Mouse (Mus musculus): ENCODE data around the gene Klf16. TPM values are rescaled to one million over a fixed set of nuclear protein-coding genes. Genes with fewer than 3 reads are reported as not detected.

Gene Klf16
- total and polyA plus RNA-seq, 2 experiments from 2014 or later = 8.6 to 16.6 TPM

GRCm38 (mm10) chr10:80576351-80577194 is 548 bp downstream of the Klf16 start:
- no peaks in the 10 kb centered on the region for H3K27me3 ChIP-seq (ENCODE audit: insufficient read depth, low read length)
- no peaks in the 10 kb centered on the region for H3K9me3 ChIP-seq (ENCODE audit: low read length)
- under 1% methylated on average over 64 of the region's 96 CpGs for WGBS
- H3K4me1 ChIP-seq (ENCODE audit: insufficient read depth, low read length) = peaks cover 31% of the 10 kb centered on the region
- peak overlapping the region; percentile 84 for H3K9ac ChIP-seq (replicated peaks; ENCODE audit: low read length)
- H3K36me3 ChIP-seq (ENCODE audit: insufficient read depth, low read length) = no peaks in the 10 kb centered on the region
- H3K27ac ChIP-seq = peak overlapping the region; percentile 86
- ATAC-seq (no peak), DNase-seq (ENCODE audit: low spot score) (peak; percentile 62)
- H3K4me3 ChIP-seq (ENCODE audit: low read length) = peak overlapping the region; percentile 80
- TF ChIP-seq CTCF (IDR thresholded peaks at IDR 0.05; ENCODE audit: low read depth) = no peak
- H3K4me2 ChIP-seq (ENCODE audit: low read depth, low read length) = peak overlapping the region; percentile 90

- ATAC-seq (no peak), DNase-seq (ENCODE audit: low spot score) (no peak)
- H3K4me3 ChIP-seq (ENCODE audit: low read length) = peak overlapping the region; percentile 80
- H3K27ac ChIP-seq = no peak overlapping the region
- peaks cover 37% of the 10 kb centered on the region for H3K4me1 ChIP-seq (ENCODE audit: insufficient read depth, low read length)
- no peaks in the 10 kb centered on the region for H3K27me3 ChIP-seq (ENCODE audit: insufficient read depth, low read length)
- no peaks in the 10 kb centered on the region for H3K9me3 ChIP-seq (ENCODE audit: low read length)
- WGBS = 15% methylated on average over 17 of the region's 17 CpGs
- TF ChIP-seq CTCF (IDR thresholded peaks at IDR 0.05; ENCODE audit: low read depth) = no peak
- H3K4me2 ChIP-seq (ENCODE audit: low read depth, low read length) = peak overlapping the region; percentile 90
- H3K9ac ChIP-seq (replicated peaks; ENCODE audit: low read length) = peak overlapping the region; percentile 84
- H3K36me3 ChIP-seq (ENCODE audit: insufficient read depth, low read length) = no peaks in the 10 kb centered on the region
Measured at GRCm38 (mm10) chr10:80575925-80576324, 1.2 kb downstream of the Klf16 start.

DNA sequence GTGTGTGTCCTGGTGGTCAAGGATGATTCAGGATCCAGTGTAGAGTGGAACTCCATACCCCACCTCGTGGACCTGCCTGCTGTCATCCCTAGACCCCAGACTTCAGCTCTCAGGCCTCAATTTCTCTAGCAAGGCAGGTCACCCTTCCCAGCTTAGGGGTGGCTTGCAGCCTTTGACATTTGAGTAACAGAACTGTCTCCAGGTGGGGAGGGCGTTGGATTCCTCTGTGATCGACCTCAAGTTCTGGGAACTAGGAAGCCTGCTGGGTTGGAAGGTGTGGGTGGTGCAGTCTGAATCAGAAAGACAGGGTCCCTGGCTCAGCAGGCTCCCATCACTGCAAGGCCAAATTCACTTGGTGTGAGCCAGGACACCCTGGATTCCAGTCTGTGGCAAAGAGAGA is 2.2 kb downstream of the Klf16 start:
- Histone ChIP-seq H3K4me2 (ENCODE audit: low read depth, low read length) (0 out of 2 replicates have a peak overlapping the region, but pooled peaks have one; percentile 90), H3K4me3 (ENCODE audit: low read length) (no peak overlapping the region), H3K36me3 (ENCODE audit: insufficient read depth, low read length) (no peaks in the 10 kb centered on the region), H3K9ac (replicated peaks; ENCODE audit: low read length) (no peak overlapping the region), H3K27me3 (ENCODE audit: insufficient read depth, low read length) (no peaks in the 10 kb centered on the region), H3K9me3 (ENCODE audit: low read length) (no peaks in the 10 kb centered on the region), H3K4me1 (ENCODE audit: insufficient read depth, low read length) (peaks cover 42% of the 10 kb centered on the region), H3K27ac (no peak overlapping the region)
- WGBS = 73% methylated on average over 3 of the region's 3 CpGs
- ATAC-seq (no peak), DNase-seq (ENCODE audit: low spot score) (no peak)
- no peak for TF ChIP-seq CTCF (IDR thresholded peaks at IDR 0.05; ENCODE audit: low read depth)

- H3K4me1 ChIP-seq (ENCODE audit: insufficient read depth, low read length) = peaks cover 40% of the 10 kb centered on the region
- H3K9me3 ChIP-seq (ENCODE audit: low read length) = no peaks in the 10 kb centered on the region
- H3K27ac ChIP-seq = no peak overlapping the region
- DNase-seq (ENCODE audit: low spot score) = peak; percentile 59
- peak overlapping the region; percentile 28; the same call in 1 of the 2 replicates for H3K9ac ChIP-seq (replicated peaks; ENCODE audit: low read length)
- H3K27me3 ChIP-seq (ENCODE audit: insufficient read depth, low read length) = no peaks in the 10 kb centered on the region
- no peak for ATAC-seq
- H3K4me2 ChIP-seq (ENCODE audit: low read depth, low read length) = no peak overlapping the region
- no peak for TF ChIP-seq CTCF (IDR thresholded peaks at IDR 0.05; ENCODE audit: low read depth)
- H3K36me3 ChIP-seq (ENCODE audit: insufficient read depth, low read length) = no peaks in the 10 kb centered on the region
- H3K4me3 ChIP-seq (ENCODE audit: low read length) = no peak overlapping the region
- WGBS = 44% methylated on average over 9 of the region's 9 CpGs
Measured at GRCm38 (mm10) chr10:80573944-80574343, 3.2 kb downstream of the Klf16 start.

- Histone ChIP-seq H3K4me3 (ENCODE audit: low read length) (no peak overlapping the region), H3K4me2 (ENCODE audit: low read depth, low read length) (no peak overlapping the region), H3K27ac (no peak overlapping the region), H3K9ac (replicated peaks; ENCODE audit: low read length) (no peak overlapping the region), H3K9me3 (ENCODE audit: low read length) (no peaks in the 10 kb centered on the region), H3K36me3 (ENCODE audit: insufficient read depth, low read length) (peaks cover 6% of the 10 kb centered on the region; the same call in 1 of the 2 replicates), H3K27me3 (ENCODE audit: insufficient read depth, low read length) (no peaks in the 10 kb centered on the region), H3K4me1 (ENCODE audit: insufficient read depth, low read length) (peaks cover 30% of the 10 kb centered on the region)
- DNase-seq (ENCODE audit: low spot score) (no peak), ATAC-seq (no peak)
- TF ChIP-seq CTCF (IDR thresholded peaks at IDR 0.05; ENCODE audit: low read depth) = no peak
- 71% methylated on average over 2 of the region's 2 CpGs for WGBS
Measured at GRCm38 (mm10) chr10:80572477-80572876, 4.6 kb downstream of the Klf16 start.

DNA sequence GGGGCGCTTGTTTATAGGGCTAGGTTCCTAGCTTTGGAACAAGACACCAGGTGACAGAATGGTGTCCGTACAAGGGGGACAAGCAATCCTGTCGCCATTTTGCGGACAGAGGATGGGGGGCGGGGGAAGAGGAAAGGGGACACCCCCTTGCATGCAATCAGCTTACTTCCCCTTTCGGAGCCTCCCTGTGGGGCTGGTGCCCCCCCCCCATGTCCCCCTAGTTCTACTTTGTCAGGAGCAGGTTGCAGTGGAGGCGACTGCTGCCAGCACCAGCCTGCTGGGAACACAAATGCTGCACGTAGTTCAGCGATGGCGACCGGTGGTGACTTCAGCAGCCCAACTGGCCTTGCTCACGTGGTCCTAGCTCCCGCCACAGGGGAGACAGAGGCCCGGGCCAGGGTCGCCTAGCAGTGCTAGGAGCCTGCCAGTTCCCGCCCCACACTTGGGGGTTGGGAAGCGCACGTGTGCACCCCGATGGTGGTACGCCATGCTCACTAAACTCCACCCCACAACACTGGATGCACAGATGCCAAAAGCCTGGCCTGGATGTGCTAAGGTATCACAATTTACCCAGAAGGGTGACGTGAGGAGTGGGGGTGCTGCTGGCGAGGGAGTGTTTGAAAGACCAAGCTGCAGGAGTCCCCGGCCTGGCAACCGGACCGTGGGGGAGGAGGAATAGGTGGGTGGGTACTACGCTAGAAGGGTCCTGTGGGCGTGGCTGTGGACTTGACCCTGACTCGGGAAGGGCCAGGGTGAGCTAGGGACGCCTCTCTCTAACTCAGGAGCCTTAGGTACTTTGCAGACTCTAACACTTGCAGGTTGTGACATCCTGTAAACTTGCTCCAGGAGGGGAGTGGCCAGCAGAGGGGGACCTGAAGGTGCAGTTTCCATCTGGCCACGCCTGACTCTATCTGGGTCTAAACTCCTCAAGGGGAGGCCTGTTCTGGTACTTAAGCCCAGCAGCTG is 6.0 kb downstream of the Klf16 start:
- H3K9ac ChIP-seq (replicated peaks; ENCODE audit: low read length) = peak overlapping the region; percentile 35; the same call in 1 of the 2 replicates
- H3K4me2 ChIP-seq (ENCODE audit: low read depth, low read length) = peak overlapping the region; percentile 47
- ATAC-seq (peak; percentile 66), DNase-seq (ENCODE audit: low spot score) (peak; percentile 72)
- H3K4me3 ChIP-seq (ENCODE audit: low read length) = peak overlapping the region; percentile 11
- no peak for TF ChIP-seq CTCF (IDR thresholded peaks at IDR 0.05; ENCODE audit: low read depth)
- H3K27me3 ChIP-seq (ENCODE audit: insufficient read depth, low read length) = no peaks in the 10 kb centered on the region
- peaks cover 6% of the 10 kb centered on the region; the same call in 1 of the 2 replicates for H3K36me3 ChIP-seq (ENCODE audit: insufficient read depth, low read length)
- WGBS = 18% methylated on average over 28 of the region's 30 CpGs
- H3K27ac ChIP-seq = peak overlapping the region; percentile 62
- H3K9me3 ChIP-seq (ENCODE audit: low read length) = no peaks in the 10 kb centered on the region
- H3K4me1 ChIP-seq (ENCODE audit: insufficient read depth, low read length) = peaks cover 33% of the 10 kb centered on the region
